23 mouse cellular contexts compared by ENCODE assay signal in the genomic region with DNA sequence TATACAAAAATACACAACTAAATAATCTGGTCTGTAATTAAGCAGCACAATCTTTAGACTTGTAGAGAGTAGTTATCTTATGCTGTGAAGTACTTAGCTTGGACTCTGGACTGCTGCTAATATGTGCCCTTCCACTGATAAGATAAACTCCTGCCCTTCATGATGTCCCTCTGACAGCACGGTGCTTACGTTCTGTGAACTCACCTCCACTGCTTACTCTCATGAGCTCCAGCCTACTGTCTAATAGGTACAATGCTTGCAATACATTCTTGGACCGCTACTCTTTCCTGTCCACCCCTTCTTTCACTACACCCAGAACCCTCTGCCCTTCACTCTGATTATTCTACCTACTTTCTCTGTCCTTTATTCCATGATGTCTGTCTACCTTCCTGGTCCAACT.
A peak's percentile ranks its signal among the peaks of the same experiment; 100 is the strongest.
DNase-seq lines count a peak whose midpoint lies in the region; ATAC-seq lines count a peak whose summit lies in the region.
"Had no signal": no experiment of that assay in that cellular context is flagged by ENCODE, and none has a peak within 500 bp of the region (broad histone marks: within the 10 kb centered on the region; RNA-seq: fewer than 3 reads in every experiment).

No protein-coding gene starts in this region.

- peak overlapping the region; percentile 11 for H3K27ac ChIP-seq in heart, embryonic 16.5 days (ENCODE audit: low read length)
- H3K27ac ChIP-seq in liver, embryonic 11.5 days (ENCODE audit: low read depth, low read length): no peak overlapping the region
- H3K27ac ChIP-seq: embryonic facial prominence, embryonic 10.5 days; heart, adult 2 months; hindbrain, embryonic 13.5 days; limb, embryonic 15.5 days had no signal

- no peak overlapping the region for H3K4me3 ChIP-seq in heart, embryonic 16.5 days (ENCODE audit: low read length)
- no peak overlapping the region for H3K4me3 ChIP-seq in liver, embryonic 11.5 days (ENCODE audit: low read depth, low read length)
- H3K4me3 ChIP-seq: embryonic facial prominence, embryonic 10.5 days; heart, adult 2 months; hindbrain, embryonic 13.5 days; limb, embryonic 15.5 days had no signal

- no peak overlapping the region for H3K9ac ChIP-seq in heart, embryonic 16.5 days (ENCODE audit: low read length)
- no peak overlapping the region for H3K9ac ChIP-seq in liver, embryonic 11.5 days (ENCODE audit: low read depth, low read length)
- H3K9ac ChIP-seq: hindbrain, embryonic 13.5 days; limb, embryonic 15.5 days had no signal

- no peaks in the 10 kb centered on the region for H3K27me3 ChIP-seq in heart, embryonic 16.5 days (ENCODE audit: control insufficient read depth, insufficient read depth, low read length)
- no peaks in the 10 kb centered on the region for H3K27me3 ChIP-seq in liver, embryonic 11.5 days (replicated peaks; ENCODE audit: control insufficient read depth, insufficient read depth, low read length)
- H3K27me3 ChIP-seq: hindbrain, embryonic 13.5 days; limb, embryonic 15.5 days; megakaryocyte, embryonic 14.5 days had no signal

- H3K4me2 ChIP-seq in heart, embryonic 16.5 days (ENCODE audit: low read depth, low read length): no peak overlapping the region
- peak overlapping the region; percentile 6; the same call in 1 of the 2 replicates for H3K4me2 ChIP-seq in liver, embryonic 11.5 days
- H3K4me2 ChIP-seq: hindbrain, embryonic 13.5 days; limb, embryonic 15.5 days had no signal

- H3K4me1 ChIP-seq in heart, embryonic 16.5 days (ENCODE audit: control insufficient read depth, insufficient read depth, low read length): peaks cover 10% of the 10 kb centered on the region
- H3K4me1 ChIP-seq in liver, embryonic 11.5 days (replicated peaks; ENCODE audit: control insufficient read depth, insufficient read depth, low read length): peaks cover 8% of the 10 kb centered on the region
- H3K4me1 ChIP-seq: embryonic facial prominence, embryonic 10.5 days; limb, embryonic 15.5 days had no signal

- ATAC-seq in heart, embryonic 16.5 days (replicated peaks; ENCODE audit: extremely low read depth, insufficient read depth, low FRiP score): no peak
- no peak; the same call in 1 of the 2 replicates for ATAC-seq in liver, embryonic 11.5 days (replicated peaks; ENCODE audit: low FRiP score)
- ATAC-seq in megakaryocyte progenitor cell, adult 5-6 weeks (replicated peaks; ENCODE audit: poor library complexity): peak; percentile 56
- ATAC-seq: inflammation-experienced regulatory T-cells, adult 6 months had no signal

- DNase-seq in heart, adult 8-10 months (ENCODE audit: low spot score): no peak
- no peak for DNase-seq in liver, embryonic 11.5 days (ENCODE audit: low spot score)
- no peak for DNase-seq in thymus, postnatal 36 days
- DNase-seq in cerebellum, adult 11-12 months: no peak
- DNase-seq in urinary bladder, postnatal 14 days (ENCODE audit: low spot score): no peak
- DNase-seq: adrenal gland, postnatal 36 days; cerebellum, adult 2 months; cerebellum, postnatal 36 days; gastrocnemius, postnatal 14 days; heart, adult 2 months; heart, postnatal 10 days; kidney, postnatal 36 days; lung, postnatal 14 days; right cerebral cortex, postnatal 4 days; thymus, adult 18-20 months had no signal

- WGBS in heart, embryonic 16.5 days: 47% methylated on average over 3 of the region's 3 CpGs
- WGBS in liver, embryonic 11.5 days: 45% methylated on average over 3 of the region's 3 CpGs

- H3K36me3 ChIP-seq in heart, embryonic 16.5 days (ENCODE audit: control insufficient read depth, insufficient read depth): peaks cover 11% of the 10 kb centered on the region
- no peaks in the 10 kb centered on the region for H3K36me3 ChIP-seq in liver, embryonic 11.5 days (ENCODE audit: control insufficient read depth, insufficient read depth, low read length)
- H3K36me3 ChIP-seq: hindbrain, embryonic 13.5 days had no signal

- no peaks in the 10 kb centered on the region for H3K9me3 ChIP-seq in heart, embryonic 16.5 days (replicated peaks; ENCODE audit: control insufficient read depth, low read length)
- H3K9me3 ChIP-seq in liver, embryonic 11.5 days (ENCODE audit: control insufficient read depth, low read length): no peaks in the 10 kb centered on the region
- H3K9me3 ChIP-seq: embryonic facial prominence, embryonic 10.5 days; G1E; hindbrain, embryonic 13.5 days; limb, embryonic 15.5 days; megakaryocyte, embryonic 14.5 days had no signal
